Mouse (Mus musculus): Measurements from ENCODE around the gene B4galt5.

DNA sequence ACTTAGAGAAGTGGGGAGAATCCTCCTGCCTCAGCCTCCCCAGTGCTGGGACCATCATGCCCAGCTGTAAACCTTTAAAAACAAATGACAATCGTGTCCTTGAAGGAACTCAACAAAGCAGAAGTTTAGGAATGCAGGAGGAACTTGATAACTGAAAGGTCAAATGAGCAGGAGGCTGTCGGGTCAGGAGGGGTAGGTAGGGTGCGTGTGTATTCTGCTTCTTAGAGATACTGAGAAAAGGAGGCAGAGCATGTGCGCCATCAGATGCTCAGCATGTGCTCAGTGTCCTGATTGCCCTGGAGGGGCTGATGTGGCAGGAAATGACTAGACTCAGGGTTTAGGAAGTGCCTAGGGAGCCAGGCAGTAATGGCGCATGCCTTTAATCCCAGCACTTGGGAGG is 95.5 kb downstream of the B4galt5 start:
- TF ChIP-seq CTCF (IDR thresholded peaks at IDR 0.05; ENCODE audit: low read depth) (no peak), EP300 (IDR thresholded peaks at IDR 0.05; ENCODE audit: low read depth) (no peak)

Measured in liver, postnatal 0 days (tissue).